Mouse (Mus musculus) intestine, embryonic 15.5 days (tissue): ENCODE measurements around the gene Tgif1. TPM values are rescaled to one million over a fixed set of nuclear protein-coding genes. Genes with fewer than 3 reads are reported as not detected.
"Not testable (repeated sequence)": the region's sequence is repeated elsewhere in the genome, so short reads cannot be mapped to it uniquely, and the experiment has no call there.

ENCODE experiments used
- ATAC-seq: fragments of 200-750 bp; cut with Nextera tagmentation; 2 replicates; pipeline ENCODE4 v1.8.0; 2017; ENCODE audit warnings: moderate TSS enrichment, moderate library complexity
- H3K27ac ChIP-seq: fragments of 300-500 bp; sonication (generic); 2 replicates; pipeline ENCODE4 v1.5.1; 2015; ENCODE audit warnings: mild to moderate bottlenecking, inconsistent platforms
- H3K27me3 ChIP-seq: fragments of 300-500 bp; sonication (generic); replicated peaks from 2 replicates; pipeline ENCODE4 v1.6.1; 2015; ENCODE audit warnings: inconsistent platforms
- H3K36me3 ChIP-seq: fragments of 300-500 bp; sonication (generic); 2 replicates; pipeline ENCODE4 v1.6.1; 2015; ENCODE audit warnings: inconsistent platforms
- H3K4me1 ChIP-seq: fragments of 300-500 bp; sonication (generic); replicated peaks from 2 replicates; pipeline ENCODE4 v1.6.1; 2015; ENCODE audit warnings: inconsistent platforms
- H3K4me2 ChIP-seq: fragments of 300-500 bp; sonication (generic); replicated peaks from 2 replicates; pipeline ENCODE4 v1.6.1; 2015; ENCODE audit warnings: mild to moderate bottlenecking, inconsistent platforms
- H3K4me3 ChIP-seq: fragments of 300-500 bp; sonication (generic); replicated peaks from 2 replicates; pipeline ENCODE4 v1.5.1; 2015; ENCODE audit warnings: inconsistent platforms
- H3K9ac ChIP-seq: fragments of 300-500 bp; sonication (generic); 2 replicates; pipeline ENCODE4 v1.6.1; 2015; ENCODE audit warnings: inconsistent platforms
- H3K9me3 ChIP-seq: fragments of 300-500 bp; sonication (generic); 2 replicates; pipeline ENCODE4 v1.6.1; 2016; ENCODE audit warnings: inconsistent platforms
- WGBS: fragments of 180-500 bp; shearing (Covaris S2); methylation state at CpG from one replicate; pipeline ENCODE4 v1.1.7; 2015; 5-methylcytosine and 5-hydroxymethylcytosine counted together
- polyA plus RNA-seq: library from polyadenylated mRNA; unstranded; fragments of >200 nt; fragmentation: Nextera tagmentation; extraction: Ambion mirVana; gene quantifications from 2 replicates; pipeline ENCODE4 v1.2.1, GENCODE M21; 2015

Tgif1 gene
- polyA plus RNA-seq, 1 experiment from 2014 or later, result 56.5 TPM

GRCm38 (mm10) chr17:70848511-70849398 lies 4.6 kb downstream of the Tgif1 start:
- Histone ChIP-seq H3K9me3 (no peaks in the 10 kb centered on the region), H3K36me3 (peaks cover 12% of the 10 kb centered on the region), H3K27ac (peak overlapping the region; percentile 99), H3K27me3 (no peaks in the 10 kb centered on the region), H3K4me1 (peaks cover 11% of the 10 kb centered on the region), H3K9ac (peak overlapping the region; percentile 92), H3K4me2 (peak overlapping the region; percentile 99), H3K4me3 (peak overlapping the region; percentile 76)
- WGBS, result under 1% methylated on average over 23 of the region's 23 CpGs
- ATAC-seq, result peak; percentile 24

DNA sequence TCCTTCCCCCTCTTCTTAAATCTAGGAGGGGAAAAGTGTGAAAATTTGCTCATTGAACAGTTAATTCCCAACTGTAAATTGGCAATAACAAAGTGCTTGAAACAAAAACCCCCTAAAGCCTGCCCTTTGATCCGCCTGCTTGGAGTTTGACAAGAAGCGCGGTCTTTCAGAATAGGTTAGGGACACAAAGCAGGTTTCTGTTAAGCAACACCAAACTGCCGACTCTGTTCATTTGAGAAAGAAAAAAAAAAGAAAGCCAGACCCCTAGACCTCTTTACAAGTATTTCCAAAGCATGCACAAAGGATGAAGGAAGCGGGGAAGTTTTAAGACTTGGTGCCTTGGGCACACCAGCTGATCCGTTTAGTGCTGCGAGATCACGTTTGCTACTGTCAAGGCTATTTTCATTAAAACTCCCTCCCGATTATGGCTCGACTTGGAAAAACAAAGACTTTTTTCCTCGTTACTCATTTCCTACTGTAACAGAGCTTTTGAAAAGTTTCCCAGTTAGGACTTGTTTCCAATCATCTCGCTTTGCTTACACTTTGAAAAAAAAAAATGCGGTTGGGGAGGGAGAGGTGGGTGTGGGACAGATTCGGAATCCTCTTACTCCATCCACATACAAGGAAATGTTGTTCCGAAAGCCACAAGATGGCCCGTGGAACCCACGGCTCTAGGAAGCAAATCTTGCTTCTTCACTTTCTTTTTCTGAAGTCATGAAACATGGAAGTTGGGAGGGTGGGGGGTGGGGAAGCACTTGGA lies 5.4 kb downstream of the Tgif1 start:
- ATAC-seq, result no peak
- H3K9me3 ChIP-seq, result no peaks in the 10 kb centered on the region
- peak overlapping the region; percentile 76 for H3K4me3 ChIP-seq
- H3K4me1 ChIP-seq, result peaks cover 10% of the 10 kb centered on the region
- H3K27me3 ChIP-seq, result no peaks in the 10 kb centered on the region
- H3K36me3 ChIP-seq, result peaks cover 12% of the 10 kb centered on the region
- H3K4me2 ChIP-seq, result peak overlapping the region; percentile 99
- peak overlapping the region; percentile 92 for H3K9ac ChIP-seq
- H3K27ac ChIP-seq, result peak overlapping the region; percentile 99
- under 1% methylated on average over 17 of the region's 17 CpGs for WGBS

GRCm38 (mm10) chr17:70847086-70847485 lies 6.3 kb downstream of the Tgif1 start:
- Histone ChIP-seq H3K36me3 (peaks cover 12% of the 10 kb centered on the region), H3K9me3 (no peaks in the 10 kb centered on the region), H3K4me2 (peak overlapping the region; percentile 45), H3K9ac (no peak overlapping the region), H3K4me3 (no peak overlapping the region), H3K27me3 (no peaks in the 10 kb centered on the region), H3K4me1 (peaks cover 10% of the 10 kb centered on the region), H3K27ac (no peak overlapping the region)
- 1% methylated on average over 4 of the region's 4 CpGs for whole genome bisulfite sequencing
- ATAC-seq, result no peak

DNA sequence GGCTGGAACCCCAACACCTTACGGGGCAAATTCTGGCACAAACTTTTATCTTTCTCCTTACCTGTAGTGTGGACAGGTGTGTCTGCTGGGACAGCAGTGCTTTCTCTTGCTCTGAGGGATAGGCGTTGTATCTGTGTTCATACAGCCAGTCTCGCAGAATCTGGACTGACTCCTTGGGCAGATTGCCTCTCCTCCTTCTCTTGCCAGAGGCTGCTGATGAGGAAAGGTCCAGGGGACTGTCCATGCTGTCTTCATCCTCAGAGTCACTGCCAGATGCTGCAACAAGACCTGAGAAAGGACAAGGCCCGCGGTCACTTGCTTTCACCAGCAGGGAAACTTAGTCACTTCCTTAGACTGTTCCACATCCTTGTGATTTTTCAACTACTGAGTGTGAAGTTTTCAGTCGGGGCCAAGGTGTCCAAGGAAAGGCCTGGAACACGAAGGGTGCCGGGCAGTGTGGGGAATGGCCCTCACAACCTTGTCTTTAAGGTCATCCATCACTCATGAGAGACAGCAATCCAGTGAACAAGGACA lies 7.2 kb downstream of the Tgif1 start:
- Histone ChIP-seq H3K27me3 (no peaks in the 10 kb centered on the region), H3K9me3 (no peaks in the 10 kb centered on the region), H3K4me3 (no peak overlapping the region), H3K9ac (no peak overlapping the region), H3K4me2 (peak overlapping the region; percentile 20; the same call in 1 of the 2 replicates), H3K27ac (peak overlapping the region; percentile 83), H3K36me3 (peaks cover 12% of the 10 kb centered on the region), H3K4me1 (peaks cover 10% of the 10 kb centered on the region)
- 44% methylated on average over 8 of the region's 8 CpGs for WGBS
- ATAC-seq, result peak; percentile 17

DNA sequence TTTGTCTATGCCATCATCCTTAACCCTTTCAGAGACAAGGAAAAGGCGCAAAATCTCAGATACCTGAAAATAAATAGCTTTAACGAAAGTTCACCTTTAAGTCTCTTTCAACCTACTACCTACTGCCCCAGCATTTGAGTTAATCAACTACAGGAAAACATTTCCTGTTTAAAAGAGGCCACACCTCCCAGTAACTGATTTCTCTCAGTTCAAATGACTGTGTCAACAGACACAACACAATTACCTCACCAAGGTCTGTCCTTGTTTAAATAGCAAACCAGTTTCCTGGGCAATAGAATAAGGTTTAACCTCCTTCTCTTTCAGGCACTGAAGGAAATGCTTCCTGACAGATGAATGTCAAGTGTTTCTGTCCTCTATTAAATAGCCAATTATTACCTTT lies 7.8 kb downstream of the Tgif1 start:
- Histone ChIP-seq H3K4me3 (no peak overlapping the region), H3K9ac (no peak overlapping the region), H3K36me3 (peaks cover 12% of the 10 kb centered on the region), H3K4me2 (peak overlapping the region; percentile 33), H3K27ac (peak overlapping the region; percentile 83), H3K4me1 (peaks cover 10% of the 10 kb centered on the region), H3K27me3 (no peaks in the 10 kb centered on the region), H3K9me3 (no peaks in the 10 kb centered on the region)
- ATAC-seq, result peak; percentile 68
- 56% methylated on average over 2 of the region's 2 CpGs for WGBS

- 49% methylated on average over 10 of the region's 10 CpGs for WGBS
- H3K27me3 ChIP-seq, result no peaks in the 10 kb centered on the region
- H3K9ac ChIP-seq, result no peak overlapping the region
- H3K36me3 ChIP-seq, result peaks cover 12% of the 10 kb centered on the region
- peaks cover 10% of the 10 kb centered on the region for H3K4me1 ChIP-seq
- H3K27ac ChIP-seq, result peak overlapping the region; percentile 83
- H3K4me2 ChIP-seq, result peak overlapping the region; percentile 33
- H3K9me3 ChIP-seq, result no peaks in the 10 kb centered on the region
- no peak overlapping the region for H3K4me3 ChIP-seq
- ATAC-seq, result peak; percentile 16; the same call in 1 of the 2 replicates
These were observed 8.4 kb downstream of the Tgif1 start for GRCm38 (mm10) chr17:70844971-70845370.

DNA sequence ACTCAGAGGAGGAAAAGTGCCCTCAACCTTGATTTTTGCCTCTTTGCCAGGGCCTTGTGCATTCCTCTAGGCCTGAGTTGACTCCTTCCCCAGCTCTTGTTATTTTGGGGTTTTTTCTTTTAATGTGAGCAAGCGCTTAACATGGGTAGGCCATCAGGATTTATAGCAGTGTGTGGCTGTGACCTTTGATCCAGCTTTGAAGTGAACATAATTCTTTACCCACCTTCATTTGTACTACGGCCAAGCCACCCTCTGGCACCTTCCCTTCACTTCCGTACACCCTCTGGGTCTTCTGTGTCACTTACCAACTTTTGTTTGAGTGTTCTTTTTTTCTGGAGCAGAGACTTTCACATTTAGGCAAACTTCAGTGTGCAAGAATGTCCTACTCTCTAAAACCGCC lies 10.1 kb downstream of the Tgif1 start:
- H3K4me2 ChIP-seq, result peak overlapping the region; percentile 25; the same call in 1 of the 2 replicates
- peak overlapping the region; percentile 76 for H3K27ac ChIP-seq
- ATAC-seq, result peak; percentile 65

DNA sequence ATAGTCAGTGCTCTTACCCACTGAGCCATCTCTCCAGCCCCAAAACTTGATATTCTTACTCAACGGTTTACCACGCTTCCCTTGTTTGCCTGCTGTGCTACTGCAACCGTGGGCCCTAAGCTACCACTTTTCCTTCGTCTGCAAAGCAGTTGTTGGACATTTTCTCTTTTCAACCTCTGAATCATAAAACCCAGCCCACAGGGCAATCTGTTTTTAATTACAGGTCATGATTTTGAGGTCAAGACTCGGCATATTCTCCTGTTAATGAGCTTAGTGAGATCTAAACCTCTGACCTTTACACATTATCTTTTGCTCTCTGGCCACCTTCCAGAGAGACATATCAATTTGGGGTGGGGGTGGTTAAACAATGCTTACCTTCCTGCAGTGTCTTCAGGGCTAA lies 14.8 kb downstream of the Tgif1 start:
- no peak overlapping the region for H3K4me3 ChIP-seq
- no peaks in the 10 kb centered on the region for H3K27me3 ChIP-seq
- H3K27ac ChIP-seq, result no peak overlapping the region
- H3K4me1 ChIP-seq, result peaks cover 13% of the 10 kb centered on the region; the same call in 1 of the 2 replicates
- H3K4me2 ChIP-seq, result no peak overlapping the region
- no peak for ATAC-seq
- no peaks in the 10 kb centered on the region for H3K36me3 ChIP-seq
- WGBS, result 47% methylated on average over 5 of the region's 5 CpGs
- H3K9me3 ChIP-seq, result no peaks in the 10 kb centered on the region
- H3K9ac ChIP-seq, result no peak overlapping the region

More for the DNA sequence above, 10.1 kb downstream of the Tgif1 start:
- 59% methylated on average over 4 of the region's 4 CpGs for WGBS
- no peaks in the 10 kb centered on the region for H3K27me3 ChIP-seq
- no peak overlapping the region for H3K9ac ChIP-seq
- peaks cover 10% of the 10 kb centered on the region for H3K4me1 ChIP-seq
- peaks cover 12% of the 10 kb centered on the region for H3K36me3 ChIP-seq
- no peak overlapping the region for H3K4me3 ChIP-seq
- no peaks in the 10 kb centered on the region for H3K9me3 ChIP-seq

DNA sequence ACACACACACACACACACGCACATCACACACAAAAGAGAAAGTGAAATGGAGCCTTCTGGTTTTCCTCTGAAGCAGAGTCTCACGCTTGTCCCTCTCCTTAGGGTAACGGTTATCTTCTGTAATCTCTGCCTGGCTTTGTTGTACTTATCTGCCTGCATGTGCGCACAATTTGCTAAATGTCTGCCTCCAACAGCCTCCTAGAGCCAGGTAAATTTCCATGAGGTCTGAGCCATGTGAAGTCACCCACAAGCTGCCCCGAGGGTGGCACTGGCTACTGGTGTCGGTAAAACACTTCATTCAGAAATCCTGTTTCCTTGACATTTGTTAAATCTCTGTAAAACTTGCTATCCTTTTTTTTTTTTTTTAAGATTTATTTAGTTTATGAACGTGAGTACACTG lies 15.3 kb downstream of the Tgif1 start:
- Histone ChIP-seq H3K27me3 (no peaks in the 10 kb centered on the region), H3K27ac (no peak overlapping the region), H3K4me2 (no peak overlapping the region), H3K36me3 (no peaks in the 10 kb centered on the region), H3K9me3 (no peaks in the 10 kb centered on the region), H3K4me1 (peaks cover 13% of the 10 kb centered on the region; the same call in 1 of the 2 replicates), H3K9ac (no peak overlapping the region), H3K4me3 (no peak overlapping the region)
- ATAC-seq, result no peak
- 67% methylated on average over 7 of the region's 7 CpGs for WGBS

DNA sequence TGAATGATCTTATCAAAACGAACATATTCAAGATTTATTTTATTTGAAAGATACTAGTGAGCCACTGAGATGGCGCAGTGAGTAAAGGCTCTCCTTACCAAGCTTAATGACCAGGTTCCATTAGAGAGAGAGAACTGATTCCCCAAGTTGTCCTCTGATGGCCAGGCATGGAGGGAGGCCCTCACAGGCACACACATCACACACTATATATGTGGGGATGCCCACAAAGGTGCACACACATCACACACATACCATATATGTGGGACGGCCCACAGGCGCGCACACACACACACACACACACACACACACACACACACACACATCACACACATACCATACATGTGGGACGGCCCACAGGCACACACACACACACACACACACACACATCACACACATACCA lies 15.9 kb downstream of the Tgif1 start:
- ATAC-seq, H3K9ac ChIP-seq, H3K9me3 ChIP-seq, H3K27me3 ChIP-seq, H3K4me3 ChIP-seq, H3K4me2 ChIP-seq, H3K27ac ChIP-seq, H3K36me3 ChIP-seq: not testable (repeated sequence)
- 94% methylated on average over 6 of the region's 6 CpGs for WGBS
- 0 out of 2 replicates have a peak, but pooled peaks cover 13% of the 10 kb centered on the region for H3K4me1 ChIP-seq

DNA sequence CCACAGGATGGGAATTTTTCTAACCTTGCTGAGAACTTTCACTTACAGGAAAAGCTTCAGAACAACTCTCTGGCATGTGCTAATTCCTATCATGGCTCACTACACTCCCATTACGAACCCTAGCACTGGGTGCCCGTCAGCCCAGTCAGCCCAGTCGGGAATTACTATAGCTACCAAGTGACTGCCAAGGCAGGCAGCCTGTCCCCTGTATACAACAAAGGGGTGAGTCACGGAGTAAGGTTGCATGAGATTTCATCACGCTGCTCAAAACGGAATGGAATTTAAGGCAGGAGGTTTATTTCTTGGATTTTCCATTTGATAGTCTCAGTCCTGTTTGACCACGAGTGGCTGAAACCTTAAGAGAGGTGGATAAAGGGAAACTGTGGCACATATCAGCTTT lies 16.5 kb downstream of the Tgif1 start:
- no peaks in the 10 kb centered on the region for H3K27me3 ChIP-seq
- no peak overlapping the region for H3K27ac ChIP-seq
- no peak overlapping the region for H3K9ac ChIP-seq
- 0 out of 2 replicates have a peak, but pooled peaks cover 13% of the 10 kb centered on the region for H3K4me1 ChIP-seq
- no peak overlapping the region for H3K4me3 ChIP-seq
- no peaks in the 10 kb centered on the region for H3K9me3 ChIP-seq
- H3K4me2 ChIP-seq, result no peak overlapping the region
- H3K36me3 ChIP-seq, result no peaks in the 10 kb centered on the region
- whole genome bisulfite sequencing, result 69% methylated on average over 7 of the region's 7 CpGs
- ATAC-seq, result no peak
